Mouse (Mus musculus) CH12.LX (cell line): ENCODE results near the gene Tbc1d9. TPM values are rescaled to one million over a fixed set of nuclear protein-coding genes. Genes with fewer than 3 reads are reported as not detected.
A peak's percentile ranks its signal among the peaks of the same experiment; 100 is the strongest.

Experiments
- DNase-seq: peaks from one replicate; pipeline ENCODE4 v3.0.0-alpha.2; 2013; ENCODE audit errors: extremely low read depth
- H3K27ac ChIP-seq: 2 replicates; pipeline ENCODE4 v1.5.1; 2012; ENCODE audit warnings: low read depth, mild to moderate bottlenecking, control low read depth, moderate library complexity; ENCODE audit not compliant: insufficient read depth
- H3K27me3 ChIP-seq: replicated peaks from 2 replicates; pipeline ENCODE3; 2012; ENCODE audit warnings: inconsistent platforms
- H3K36me3 ChIP-seq, 2 experiments: replicated peaks in 1 of 2; 2 replicates each; pipeline versions ENCODE3 to v1.6.1; 2012; ENCODE audit warnings: inconsistent platforms in 1 of 2, low read length in 1 of 2, mild to moderate bottlenecking in 1 of 2, mixed read lengths in 1 of 2, moderate library complexity in 1 of 2; ENCODE audit not compliant: control insufficient read depth in 1 of 2, insufficient read depth in 1 of 2
- H3K4me1 ChIP-seq, 2 experiments: 2 replicates each; pipeline ENCODE4 v1.6.1; 2012; ENCODE audit warnings: inconsistent platforms in 1 of 2, moderate library complexity in 1 of 2; ENCODE audit not compliant: insufficient read depth in 2 of 2, control insufficient read depth in 1 of 2
- H3K4me2 ChIP-seq: 2 replicates; pipeline ENCODE4 v1.6.1; 2012; ENCODE audit warnings: low read depth, mild to moderate bottlenecking, control low read depth; ENCODE audit not compliant: poor library complexity, insufficient read depth, severe bottlenecking
- H3K4me3 ChIP-seq, 3 experiments: fragments of 150-350 bp in 1 of 3; sonication (generic) in 1 of 3; replicated peaks in 1 of 3; 2 replicates each; pipeline versions ENCODE3 to v1.5.1; 2011 to 2012; ENCODE audit warnings: low read depth in 2 of 3, low read length in 2 of 3, mild to moderate bottlenecking in 2 of 3, moderate library complexity in 2 of 3, control low read depth in 1 of 3, improper control_type of control experiment in 1 of 3, inconsistent platforms in 1 of 3, mixed read lengths in 1 of 3; ENCODE audit not compliant: poor library complexity in 1 of 3
- H3K79me2 ChIP-seq: replicated peaks from 2 replicates; pipeline ENCODE4 v1.6.1; 2012; ENCODE audit warnings: mild to moderate bottlenecking, moderate library complexity; ENCODE audit not compliant: control insufficient read depth, poor library complexity, insufficient read depth, severe bottlenecking; ENCODE audit errors: extremely low read depth
- H3K9ac ChIP-seq: 2 replicates; pipeline ENCODE4 v1.6.1; 2012; ENCODE audit warnings: low read depth, mild to moderate bottlenecking, control low read depth, moderate library complexity; ENCODE audit not compliant: insufficient read depth
- H3K9me3 ChIP-seq: replicated peaks from 2 replicates; pipeline ENCODE3; 2012; ENCODE audit warnings: low read length, inconsistent platforms, mixed read lengths
- BHLHE40 ChIP-seq: IDR thresholded peaks from 2 replicates; pipeline ENCODE4 v1.6.1; 2011; ENCODE audit warnings: mild to moderate bottlenecking, low read depth, low read length, improper control_type of control experiment
- CHD1 ChIP-seq: IDR thresholded peaks from 2 replicates; pipeline ENCODE4 v1.6.1; 2012; ENCODE audit warnings: low read depth, low read length, improper control_type of control experiment, inconsistent platforms
- CHD2 ChIP-seq: IDR thresholded peaks from 2 replicates; pipeline ENCODE4 v1.6.1; 2011; ENCODE audit warnings: low read length, improper control_type of control experiment
- CTCF ChIP-seq, 2 experiments: IDR thresholded peaks in 1 of 2; conservative IDR thresholded peaks in 1 of 2; 2 replicates each; pipeline ENCODE4 v1.5.1; 2011 to 2012; ENCODE audit warnings: low read depth in 2 of 2, low read length in 2 of 2, improper control_type of control experiment in 1 of 2, inconsistent platforms in 1 of 2, mild to moderate bottlenecking in 1 of 2, moderate library complexity in 1 of 2
- ELF1 ChIP-seq: IDR thresholded peaks from 2 replicates; pipeline ENCODE4 v1.6.1; 2014; ENCODE audit warnings: low read depth, mild to moderate bottlenecking, inconsistent platforms, low read length, improper control_type of control experiment
- EP300 ChIP-seq: IDR thresholded peaks from 2 replicates; pipeline ENCODE4 v1.6.1; 2011; ENCODE audit warnings: low read length, improper control_type of control experiment
- GABPA ChIP-seq: IDR thresholded peaks from 2 replicates; pipeline ENCODE4 v1.6.1; 2012; ENCODE audit warnings: low read depth, low read length, improper control_type of control experiment, inconsistent platforms; ENCODE audit not compliant: insufficient replicate concordance
- HCFC1 ChIP-seq: IDR thresholded peaks from 2 replicates; pipeline ENCODE4 v1.6.1; 2012; ENCODE audit warnings: low read depth, mild to moderate bottlenecking, inconsistent platforms, low read length, improper control_type of control experiment
- IRF4 ChIP-seq: IDR thresholded peaks from 2 replicates; pipeline ENCODE4 v1.6.1; 2014; ENCODE audit warnings: low read depth, mild to moderate bottlenecking, inconsistent platforms, low read length, improper control_type of control experiment
- JUN ChIP-seq: IDR thresholded peaks from 2 replicates; pipeline ENCODE4 v1.6.1; 2011; ENCODE audit warnings: low read depth, mild to moderate bottlenecking, low read length, improper control_type of control experiment, moderate library complexity; ENCODE audit not compliant: insufficient read depth
- JUND ChIP-seq: conservative IDR thresholded peaks from 2 replicates; pipeline ENCODE4 v1.6.1; 2011; ENCODE audit warnings: low read depth, low read length, improper control_type of control experiment
- KAT2A ChIP-seq: IDR thresholded peaks from 2 replicates; pipeline ENCODE4 v1.6.1; 2012; ENCODE audit warnings: low read length, improper control_type of control experiment, inconsistent platforms; ENCODE audit not compliant: insufficient replicate concordance
- MAFK ChIP-seq: IDR thresholded peaks from 2 replicates; pipeline ENCODE4 v1.6.1; 2011; ENCODE audit warnings: low read length, improper control_type of control experiment; ENCODE audit not compliant: insufficient replicate concordance
- MAX ChIP-seq: IDR thresholded peaks from 2 replicates; pipeline ENCODE4 v1.6.1; 2011; ENCODE audit warnings: low read length, improper control_type of control experiment
- MAZ ChIP-seq: IDR thresholded peaks from 2 replicates; pipeline ENCODE4 v1.6.1; 2012; ENCODE audit warnings: low read depth, mild to moderate bottlenecking, inconsistent platforms, low read length, improper control_type of control experiment, moderate library complexity
- MEF2A ChIP-seq: IDR thresholded peaks from 2 replicates; pipeline ENCODE4 v1.6.1; 2014; ENCODE audit warnings: low read depth, mild to moderate bottlenecking, inconsistent platforms, low read length, improper control_type of control experiment, borderline replicate concordance
- MXI1 ChIP-seq: IDR thresholded peaks from 2 replicates; pipeline ENCODE4 v1.6.1; 2011; ENCODE audit warnings: mild to moderate bottlenecking, low read depth, low read length, improper control_type of control experiment
- MYC ChIP-seq: IDR thresholded peaks from 2 replicates; pipeline ENCODE4 v1.6.1; 2011; ENCODE audit warnings: low read depth, mild to moderate bottlenecking, improper control_type of control experiment, low read length
- NELFE ChIP-seq: IDR thresholded peaks from 2 replicates; pipeline ENCODE4 v1.6.1; 2011; ENCODE audit warnings: low read depth, low read length, improper control_type of control experiment
- NRF1 ChIP-seq: IDR thresholded peaks from 2 replicates; pipeline ENCODE4 v1.6.1; 2014; ENCODE audit warnings: low read depth, mild to moderate bottlenecking, inconsistent platforms, low read length, improper control_type of control experiment, moderate library complexity
- PAX5 ChIP-seq: IDR thresholded peaks from 2 replicates; pipeline ENCODE4 v1.6.1; 2012; ENCODE audit warnings: low read length, inconsistent platforms, mixed read lengths
- POLR2A ChIP-seq: IDR thresholded peaks from 2 replicates; pipeline ENCODE4 v1.6.1; 2011; ENCODE audit warnings: low read depth, mild to moderate bottlenecking, improper control_type of control experiment, low read length
- POLR2AphosphoS2 ChIP-seq: IDR thresholded peaks from 2 replicates; pipeline ENCODE4 v1.6.1; 2011; ENCODE audit warnings: low read depth, low read length, improper control_type of control experiment
- RAD21 ChIP-seq: IDR thresholded peaks from 2 replicates; pipeline ENCODE4 v1.6.1; 2011; ENCODE audit warnings: low read depth, mild to moderate bottlenecking, low read length, improper control_type of control experiment, moderate library complexity
- RCOR1 ChIP-seq: conservative IDR thresholded peaks from 2 replicates; pipeline ENCODE4 v1.6.1; 2012; ENCODE audit warnings: low read depth, mild to moderate bottlenecking, inconsistent platforms, low read length, improper control_type of control experiment
- SIN3A ChIP-seq: IDR thresholded peaks from 2 replicates; pipeline ENCODE4 v1.6.1; 2012; ENCODE audit warnings: low read length, improper control_type of control experiment, inconsistent platforms
- TCF12 ChIP-seq: IDR thresholded peaks from 2 replicates; pipeline ENCODE4 v1.6.1; 2014; ENCODE audit warnings: low read depth, mild to moderate bottlenecking, inconsistent platforms, low read length, improper control_type of control experiment
- USF2 ChIP-seq: conservative IDR thresholded peaks from 2 replicates; pipeline ENCODE4 v1.6.1; 2011; ENCODE audit warnings: low read depth, low read length, improper control_type of control experiment
- ZC3H11A ChIP-seq: IDR thresholded peaks from 2 replicates; pipeline ENCODE4 v1.6.1; 2012; ENCODE audit warnings: low read depth, mild to moderate bottlenecking, inconsistent platforms, low read length, improper control_type of control experiment
- ZMIZ1 ChIP-seq: IDR thresholded peaks from 2 replicates; pipeline ENCODE4 v1.6.1; 2012; ENCODE audit warnings: low read depth, mild to moderate bottlenecking, inconsistent platforms, low read length, improper control_type of control experiment
- ZNF384 ChIP-seq: IDR thresholded peaks from 2 replicates; pipeline ENCODE4 v1.6.1; 2012; ENCODE audit warnings: low read depth, low read length, improper control_type of control experiment, inconsistent platforms
- dilution Hi-C: fragments of 300-500 bp; cut with MboI; formaldehyde crosslinking; loops from 2 replicates; pipeline ENCODE4 v1.14.3; 2020; ENCODE audit warnings: low sequenced_read_pairs; ENCODE audit not compliant: extremely low pct_unique_long_range_greater_than_20kb, extremely low pct_ligation_motif_present
- in situ Hi-C: fragments of 300-500 bp; cut with MboI; formaldehyde crosslinking; loops from 3 replicates; pipeline ENCODE4 v1.14.3; 2019; ENCODE audit warnings: low sequenced_read_pairs, low pct_ligation_motif_present, low pct_unique_long_range_greater_than_20kb, mixed read lengths
- polyA plus RNA-seq: library from polyadenylated mRNA; unstranded; fragments of >175 nt; gene quantifications from 2 replicates; pipeline ENCODE4 v1.2.1, GENCODE M21; 2012; ENCODE audit warnings: low read depth; ENCODE audit not compliant: insufficient read length
- total RNA-seq, 2 experiments: library from RNA; depleted of rRNA; stranded (reverse); fragments of 300-350 nt in 1 of 2; fragments of >200 nt in 1 of 2; gene quantifications; 2 replicates each; pipeline ENCODE4 v1.2.3; 2012 to 2014

Tbc1d9 gene
- total and polyA plus RNA-seq, 3 experiments = 1.3 to 5.0 (median 1.6) TPM

GRCm38 (mm10) chr8:83140701-83141111, 24.4 kb upstream of the Tbc1d9 start:
- peak; percentile 58 for DNase-seq
- dilution Hi-C loops (no loop called here), in situ Hi-C loops (no loop called here)
- Histone ChIP-seq H3K4me1 (peaks cover 15 to 43% of the 10 kb centered on the region in 2 experiments), H3K27me3 (no peaks in the 10 kb centered on the region), H3K9ac (peak overlapping the region; percentile 41), H3K36me3 (no peaks in the 10 kb centered on the region), H3K4me3 (peak overlapping the region in 2 of 3 experiments; percentile 4 to 21), H3K79me2 (no peaks in the 10 kb centered on the region), H3K4me2 (peak overlapping the region; percentile 62), H3K27ac (peak overlapping the region; percentile 85), H3K9me3 (peaks cover 7% of the 10 kb centered on the region)
- TF ChIP-seq BHLHE40 (no peak), POLR2A (0 out of 2 replicates have a peak, but pooled peaks have one; percentile 33), IRF4 (peak; percentile 57), EP300 (peak; percentile 68), RAD21 (no peak), ZC3H11A (no peak)

- dilution Hi-C loops (no loop called here), in situ Hi-C loops (no loop called here)
- peaks cover 7% of the 10 kb centered on the region for H3K9me3 ChIP-seq
- H3K4me3 ChIP-seq = peak overlapping the region in 2 of 3 experiments; percentile 4 to 21
- peaks cover 15 to 44% of the 10 kb centered on the region in 2 experiments for H3K4me1 ChIP-seq
- DNase-seq = peak; percentile 74
- H3K4me2 ChIP-seq = peak overlapping the region; percentile 62
- no peaks in the 10 kb centered on the region for H3K79me2 ChIP-seq
- H3K27ac ChIP-seq = peak overlapping the region; percentile 85
- H3K36me3 ChIP-seq = no peaks in the 10 kb centered on the region
- H3K27me3 ChIP-seq = no peaks in the 10 kb centered on the region
- peak overlapping the region; percentile 41 for H3K9ac ChIP-seq
- TF ChIP-seq RCOR1 (peak; percentile 83; the same call in 1 of the 2 replicates), SIN3A (peak; percentile 85; the same call in 1 of the 2 replicates), JUND (peak; percentile 60), ZMIZ1 (no peak), MAFK (peak; percentile 52; the same call in 1 of the 2 replicates), ZNF384 (no peak), NRF1 (no peak), MAZ (peak; percentile 72; the same call in 1 of the 2 replicates), HCFC1 (peak; percentile 56), JUN (peak; percentile 49; the same call in 1 of the 2 replicates), CHD1 (0 out of 2 replicates have a peak, but pooled peaks have one; percentile 52), MAX (peak; percentile 38; the same call in 1 of the 2 replicates), CTCF (conservative IDR thresholded peaks at IDR 0.05 in 1 of 2, IDR thresholded peaks at IDR 0.05 in 1 of 2; ENCODE audit: low read depth in 2 of 2, low read length in 2 of 2) (no peak), PAX5 (no peak), POLR2A (peak; percentile 38), MXI1 (peak; percentile 40; the same call in 1 of the 2 replicates), EP300 (peak; percentile 95), GABPA (no peak), KAT2A (no peak), RAD21 (no peak; the same call in 1 of the 2 replicates), ZC3H11A (no peak), NELFE (0 out of 2 replicates have a peak, but pooled peaks have one; percentile 26), TCF12 (peak; percentile 77), USF2 (no peak), IRF4 (peak; percentile 90), MYC (peak; percentile 73), MEF2A (peak; percentile 64), CHD2 (peak; percentile 71; the same call in 1 of the 2 replicates), ELF1 (peak; percentile 52), POLR2AphosphoS2 (no peak)
These were observed 23.8 kb upstream of the Tbc1d9 start for GRCm38 (mm10) chr8:83141358-83141757.
